Mouse (Mus musculus) MEL (cell line): ENCODE measurements around the gene Gng12.

ENCODE experiments used
- BHLHE40 ChIP-seq: IDR thresholded peaks from 2 replicates; pipeline ENCODE4 v1.6.1; 2012; ENCODE audit warnings: low read depth, mild to moderate bottlenecking, inconsistent platforms, low read length, improper control_type of control experiment, borderline replicate concordance
- CTCF ChIP-seq, 3 experiments: IDR thresholded peaks in 2 of 3; conservative IDR thresholded peaks in 1 of 3; 2 replicates each; pipeline ENCODE4 v1.5.1; 2011 to 2012; ENCODE audit warnings: low read length in 3 of 3, low read depth in 2 of 3, mild to moderate bottlenecking in 2 of 3, improper control_type of control experiment in 1 of 3, inconsistent platforms in 1 of 3, mixed read lengths in 1 of 3, moderate library complexity in 1 of 3; ENCODE audit not compliant: control insufficient read depth in 1 of 3, insufficient read depth in 1 of 3, poor library complexity in 1 of 3, severe bottlenecking in 1 of 3
- GATA1 ChIP-seq: IDR thresholded peaks from 2 replicates; pipeline ENCODE4 v1.6.1; 2011; ENCODE audit warnings: low read depth, low read length, improper control_type of control experiment
- MAX ChIP-seq: IDR thresholded peaks from 2 replicates; pipeline ENCODE4 v1.6.1; 2011; ENCODE audit warnings: low read length, improper control_type of control experiment
- RCOR1 ChIP-seq: IDR thresholded peaks from 2 replicates; pipeline ENCODE4 v1.6.1; 2012; ENCODE audit warnings: low read depth, mild to moderate bottlenecking, inconsistent platforms, low read length, improper control_type of control experiment
- ZKSCAN1 ChIP-seq: IDR thresholded peaks from 2 replicates; pipeline ENCODE4 v1.6.1; 2012; ENCODE audit warnings: low read depth, mild to moderate bottlenecking, inconsistent platforms, low read length, improper control_type of control experiment, moderate library complexity

DNA sequence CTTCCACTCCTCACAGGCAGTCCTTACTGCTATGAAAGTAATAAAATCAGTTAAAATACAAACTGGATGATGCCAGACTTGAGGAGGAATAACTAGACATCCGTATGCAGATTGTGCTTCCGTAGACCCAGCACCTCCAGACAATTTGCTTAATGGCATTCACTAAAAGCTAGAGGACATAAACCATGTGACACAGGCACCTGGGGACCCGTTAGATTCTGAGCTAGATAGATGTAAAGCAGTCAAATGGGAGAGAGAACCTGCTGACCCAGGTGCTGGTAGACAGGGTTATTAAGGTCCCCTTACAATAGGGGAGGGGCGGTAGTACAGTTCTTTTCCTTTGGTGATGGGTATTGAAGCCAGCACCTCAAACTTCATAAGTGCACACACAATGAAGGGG lies 127.5 kb downstream of the Gng12 start:
- TF ChIP-seq GATA1 (no peak), RCOR1 (no peak), CTCF (IDR thresholded peaks at IDR 0.05 in 2 of 3, conservative IDR thresholded peaks at IDR 0.05 in 1 of 3; ENCODE audit: control insufficient read depth in 1 of 3, insufficient read depth in 1 of 3, low read depth in 2 of 3, low read length in 3 of 3, poor library complexity in 1 of 3, severe bottlenecking in 1 of 3) (no peak), BHLHE40 (no peak), MAX (no peak), ZKSCAN1 (no peak)
